Mouse (Mus musculus) myocyte (in vitro differentiated cells): ENCODE measurements at regions not wholly inside any gene's neighbourhood (a gene's known extent, or its start where the extent isn't known, plus 50 kb on each side); places are given as distances from the start of the nearest gene placed in this dataset.

ENCODE experiments used
- CEBPB ChIP-seq: IDR thresholded peaks from 2 replicates; pipeline ENCODE4 v1.6.1; 2011; ENCODE audit warnings: mild to moderate bottlenecking, moderate library complexity; ENCODE audit not compliant: poor library complexity, insufficient read depth, severe bottlenecking
- E2F4 ChIP-seq: IDR thresholded peaks from one replicate; pipeline ENCODE4 v1.6.1; 2011; ENCODE audit warnings: mild to moderate bottlenecking, control low read depth, moderate library complexity; ENCODE audit not compliant: insufficient read depth
- MAX ChIP-seq: IDR thresholded peaks from one replicate; pipeline ENCODE4 v1.6.1; 2011; ENCODE audit warnings: low read depth, mild to moderate bottlenecking, control low read depth
- MYOD1 ChIP-seq, 3 experiments: IDR thresholded peaks; one replicate each; pipeline ENCODE4 v1.6.1; 2011; ENCODE audit warnings: control low read depth in 2 of 3, low read depth in 2 of 3, mild to moderate bottlenecking in 2 of 3, moderate library complexity in 1 of 3; ENCODE audit not compliant: insufficient read length in 2 of 3, control insufficient read depth in 1 of 3
- POLR2A ChIP-seq: IDR thresholded peaks from one replicate; pipeline ENCODE4 v1.6.1; 2011; ENCODE audit warnings: low read depth, mild to moderate bottlenecking, control low read depth, moderate library complexity; ENCODE audit not compliant: insufficient read length
- POLR2AphosphoS2 ChIP-seq: IDR thresholded peaks from one replicate; pipeline ENCODE4 v1.6.1; 2011; ENCODE audit warnings: low read depth, control low read depth; ENCODE audit not compliant: insufficient read length
- SRF ChIP-seq: IDR thresholded peaks from one replicate; pipeline ENCODE4 v1.6.1; 2011; ENCODE audit warnings: low read depth; ENCODE audit not compliant: control insufficient read depth, insufficient read length
- TCF12 ChIP-seq: IDR thresholded peaks from one replicate; pipeline ENCODE4 v1.6.1; 2011; ENCODE audit warnings: mild to moderate bottlenecking, control low read depth; ENCODE audit not compliant: poor library complexity, insufficient read depth, severe bottlenecking
- USF1 ChIP-seq: IDR thresholded peaks from one replicate; pipeline ENCODE4 v1.6.1; 2011; ENCODE audit warnings: low read depth, mild to moderate bottlenecking, control low read depth, moderate library complexity

- TF ChIP-seq POLR2AphosphoS2 (no peak), POLR2A (no peak), MYOD1 (IDR thresholded peaks at IDR 0.05; ENCODE audit: control insufficient read depth in 1 of 3, insufficient read length in 2 of 3, low read depth in 2 of 3) (no peak), USF1 (no peak), TCF12 (no peak), MAX (no peak), SRF (no peak), E2F4 (no peak), CEBPB (no peak)
Measured at GRCm38 (mm10) chr1:90493481-90493880, 109.3 kb upstream of the Cops8 start.
